Mouse (Mus musculus) lung, adult 2 months (tissue): ENCODE measurements around the gene 4930451I11Rik.

Experiments used
- CTCF ChIP-seq: fragments of 200-500 bp; IDR thresholded peaks from 2 replicates; pipeline ENCODE4 v1.5.1; 2011; ENCODE audit warnings: mild to moderate bottlenecking, low read length, control low read depth; ENCODE audit not compliant: insufficient read depth
- POLR2A ChIP-seq: fragments of 200-500 bp; IDR thresholded peaks from 2 replicates; pipeline ENCODE4 v1.6.1; 2011; ENCODE audit warnings: low read depth, mild to moderate bottlenecking, control low read depth, low read length, borderline replicate concordance; ENCODE audit errors: extremely low read depth

GRCm38 (mm10) chr7:126855641-126856040 lies 24.2 kb upstream of the 4930451I11Rik start:
- TF ChIP-seq POLR2A (no peak), CTCF (no peak)
